Mouse (Mus musculus): ENCODE measurements around the gene Tmem63b. TPM values are rescaled to one million over a fixed set of nuclear protein-coding genes. Genes with fewer than 3 reads are reported as not detected.

Tmem63b gene
- polyA plus RNA-seq (2016; fragmentation: Nextera tagmentation; extraction: Ambion mirVana), result 106 and 108 TPM in 2 replicates

DNA sequence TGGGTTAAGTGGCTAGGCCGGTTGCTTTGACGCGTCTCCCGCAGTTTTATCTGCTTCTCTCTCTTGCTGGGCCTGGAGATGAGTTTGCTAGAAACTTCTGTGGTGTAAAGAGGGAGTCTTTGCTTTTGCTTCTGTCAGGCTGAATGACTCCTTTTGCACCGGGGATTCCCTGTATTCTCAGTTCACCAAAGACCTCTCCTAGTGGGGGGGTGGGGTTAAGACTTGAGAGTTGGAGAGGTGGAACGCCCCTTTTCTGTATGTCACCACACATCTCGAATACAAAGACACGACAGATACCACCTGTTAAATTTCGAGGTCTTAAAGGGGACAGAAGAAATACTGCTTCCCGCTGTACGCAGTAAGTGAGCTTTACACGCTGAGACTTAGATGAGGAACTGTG is at the start of gene Tmem63b:
Gene Tmem63b (minus strand): TSS at position 190 of the 400 bp plus-strand sequence.
- peaks cover 24% of the 10 kb centered on the region for H3K4me1 ChIP-seq
- peak within 1 kb of the TSS; percentile 80 for H3K4me3 ChIP-seq
- 9% methylated on average over 12 of the region's 12 CpGs for WGBS
- no peaks in the 10 kb centered on the region for H3K27me3 ChIP-seq (replicated peaks)
- H3K27ac ChIP-seq, result peak within 1 kb of the TSS; percentile 65; the same call in 1 of the 2 replicates
- H3K36me3 ChIP-seq, result no peaks in the 10 kb centered on the region
- no peaks in the 10 kb centered on the region for H3K9me3 ChIP-seq
- peak within 1 kb of the TSS; percentile 83 for H3K9ac ChIP-seq
- H3K4me2 ChIP-seq (replicated peaks), result peak within 1 kb of the TSS; percentile 75
- ATAC-seq (ENCODE audit: low FRiP score, low read depth), result peak; percentile 8; the same call in 1 of the 2 replicates

DNA sequence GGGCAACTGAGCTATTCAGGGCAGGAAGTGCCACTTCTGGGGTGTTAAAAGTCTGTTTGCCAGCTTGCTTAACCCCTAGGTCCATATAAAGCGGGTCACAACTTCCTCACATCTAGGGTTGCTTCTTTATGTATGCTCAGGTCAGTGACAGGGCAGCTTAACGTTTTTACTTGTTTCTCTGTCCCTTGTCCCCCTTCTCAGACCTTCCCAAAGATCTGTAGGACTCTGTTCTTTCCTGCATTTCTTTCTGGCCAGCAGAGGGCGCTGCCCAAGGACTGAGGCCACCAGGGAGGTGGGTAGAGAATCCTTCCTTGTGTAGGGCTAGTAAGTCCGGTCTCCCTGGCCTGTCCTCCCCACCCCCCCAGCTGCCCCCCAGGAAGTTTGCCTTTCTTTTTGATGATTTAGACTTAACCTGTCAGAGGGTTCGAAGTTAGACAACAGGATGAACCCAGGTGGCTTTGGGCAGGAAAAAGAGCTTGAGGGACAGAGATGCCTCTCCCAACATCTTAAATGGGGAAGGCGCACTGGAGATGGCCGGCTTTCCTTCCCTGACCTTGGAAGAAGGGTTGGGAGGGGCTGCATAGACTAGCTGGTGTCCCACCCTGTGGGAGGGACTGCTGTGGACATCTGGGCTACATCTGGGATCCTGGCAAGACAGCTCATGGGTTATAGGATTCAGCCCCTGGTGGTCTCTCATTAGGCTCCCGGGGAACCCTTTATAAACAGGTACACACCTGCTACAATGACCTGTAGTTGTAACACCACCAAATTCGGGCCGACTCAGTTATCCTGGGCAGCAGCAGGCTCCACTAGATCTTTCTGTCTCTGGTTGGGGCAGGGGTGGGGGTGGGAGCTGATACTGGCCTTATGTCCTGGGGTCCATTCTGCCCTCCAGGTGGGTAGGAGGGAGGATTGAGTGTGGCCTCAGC is 48.9 kb upstream of the Tmem63b start:
- 7% methylated on average over 10 of the region's 10 CpGs for WGBS
- peaks cover 11% of the 10 kb centered on the region for H3K27me3 ChIP-seq (replicated peaks)
- H3K4me2 ChIP-seq (replicated peaks), result peak overlapping the region; percentile 70
- peak overlapping the region; percentile 37; the same call in 1 of the 2 replicates for H3K4me3 ChIP-seq
- no peaks in the 10 kb centered on the region for H3K9me3 ChIP-seq
- H3K9ac ChIP-seq, result peak overlapping the region; percentile 72
- ATAC-seq (ENCODE audit: low FRiP score, low read depth), result peak; percentile 27; the same call in 1 of the 2 replicates
- H3K36me3 ChIP-seq, result no peaks in the 10 kb centered on the region
- H3K27ac ChIP-seq, result peak overlapping the region; percentile 63
- peaks cover 34% of the 10 kb centered on the region for H3K4me1 ChIP-seq

DNA sequence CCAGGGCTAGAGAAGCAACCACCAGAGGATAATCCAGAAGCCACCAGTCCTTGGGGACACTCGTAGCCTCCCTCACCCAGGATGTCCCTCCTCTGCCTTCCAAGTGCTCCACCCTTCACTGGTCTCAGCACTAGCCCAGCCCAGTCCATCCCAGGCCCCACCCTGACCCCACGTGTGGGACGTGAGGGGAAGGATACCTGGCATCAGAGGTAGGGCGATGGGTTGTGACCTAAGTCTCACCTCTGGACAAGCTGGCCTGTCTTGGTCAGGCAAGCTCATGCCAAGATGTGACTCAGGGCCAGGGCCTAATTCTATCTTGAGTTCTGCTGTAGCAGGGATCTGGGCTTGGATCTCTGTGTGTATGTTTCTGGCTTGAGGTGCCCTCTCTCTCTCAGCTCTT is 48.2 kb upstream of the Tmem63b start:
- H3K4me1 ChIP-seq, result peaks cover 34% of the 10 kb centered on the region
- H3K9me3 ChIP-seq, result no peaks in the 10 kb centered on the region
- H3K9ac ChIP-seq, result no peak overlapping the region
- H3K36me3 ChIP-seq, result no peaks in the 10 kb centered on the region
- H3K27ac ChIP-seq, result no peak overlapping the region
- H3K4me2 ChIP-seq (replicated peaks), result peak overlapping the region; percentile 78
- 73% methylated on average over 4 of the region's 4 CpGs for WGBS
- H3K27me3 ChIP-seq (replicated peaks), result peaks cover 11% of the 10 kb centered on the region
- no peak overlapping the region for H3K4me3 ChIP-seq
- no peak for ATAC-seq (ENCODE audit: low FRiP score, low read depth)

DNA sequence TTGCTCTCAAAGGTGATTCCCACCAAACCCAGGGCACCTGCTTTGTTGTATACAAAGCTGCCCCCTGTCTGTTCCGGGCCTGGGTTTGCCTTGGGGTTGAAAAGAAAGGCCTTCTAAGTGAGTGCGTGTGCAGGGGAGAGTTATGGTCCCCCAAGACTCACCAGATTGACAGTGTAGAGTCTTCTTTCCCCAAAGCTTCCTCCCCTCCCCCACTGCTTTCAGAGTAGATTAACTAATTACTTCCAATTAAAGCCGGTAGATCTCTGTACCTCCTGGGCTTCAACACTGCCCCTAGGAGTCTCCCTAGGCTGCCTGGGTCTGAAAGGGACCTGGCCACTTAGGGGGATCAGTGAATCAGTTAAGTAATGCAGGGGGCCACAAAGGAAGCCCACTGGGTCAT is 47.6 kb upstream of the Tmem63b start:
- Histone ChIP-seq H3K27ac (no peak overlapping the region), H3K27me3 (replicated peaks) (peaks cover 11% of the 10 kb centered on the region), H3K9ac (peak overlapping the region; percentile 48; the same call in 1 of the 2 replicates), H3K4me3 (no peak overlapping the region), H3K4me1 (peaks cover 34% of the 10 kb centered on the region), H3K4me2 (replicated peaks) (peak overlapping the region; percentile 78), H3K36me3 (no peaks in the 10 kb centered on the region), H3K9me3 (no peaks in the 10 kb centered on the region)
- 7% methylated on average over 3 of the region's 3 CpGs for WGBS
- no peak for ATAC-seq (ENCODE audit: low FRiP score, low read depth)

DNA sequence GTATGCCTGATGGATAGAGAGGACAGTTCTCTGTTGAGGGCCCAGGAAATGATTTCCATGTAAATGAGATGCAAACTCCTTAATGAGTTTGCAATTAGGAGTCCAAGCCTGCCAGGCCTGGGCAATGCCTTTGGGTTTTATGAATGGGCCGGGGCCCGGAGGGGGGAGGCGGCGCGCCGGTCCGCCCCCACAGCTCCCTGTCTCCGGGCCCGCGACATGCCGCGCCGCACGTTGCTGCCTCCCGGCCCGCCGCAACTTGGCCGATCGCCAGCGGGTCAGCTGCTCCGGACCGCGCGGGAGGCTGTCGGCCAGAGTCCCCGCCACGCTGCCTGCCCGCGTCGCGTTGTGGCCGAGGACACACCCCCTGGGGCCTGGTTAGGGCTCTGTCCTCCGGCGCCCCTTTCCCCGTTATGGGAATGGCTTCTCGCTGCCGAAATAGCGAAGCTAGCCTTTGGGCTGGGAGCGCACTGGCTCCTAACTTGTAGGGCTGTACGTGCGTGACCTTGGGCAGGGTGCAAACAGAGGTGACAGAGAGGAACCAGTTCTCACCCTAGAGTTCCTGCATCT is 47.1 kb upstream of the Tmem63b start, which contains the start of gene 1600014C23Rik:
Gene 1600014C23Rik (minus strand): TSS at position 110 of the 567 bp plus-strand sequence.
- Histone ChIP-seq H3K9me3 (no peaks in the 10 kb centered on the region), H3K4me1 (peaks cover 34% of the 10 kb centered on the region), H3K27me3 (replicated peaks) (peaks cover 11% of the 10 kb centered on the region), H3K4me2 (replicated peaks) (peak within 1 kb of the TSS; percentile 78), H3K36me3 (no peaks in the 10 kb centered on the region), H3K27ac (no peak within 1 kb of the TSS), H3K9ac (peak within 1 kb of the TSS; percentile 48), H3K4me3 (peak within 1 kb of the TSS; percentile 30)
- ATAC-seq (ENCODE audit: low FRiP score, low read depth), result peak; percentile 48
- WGBS, result 1% methylated on average over 41 of the region's 41 CpGs

DNA sequence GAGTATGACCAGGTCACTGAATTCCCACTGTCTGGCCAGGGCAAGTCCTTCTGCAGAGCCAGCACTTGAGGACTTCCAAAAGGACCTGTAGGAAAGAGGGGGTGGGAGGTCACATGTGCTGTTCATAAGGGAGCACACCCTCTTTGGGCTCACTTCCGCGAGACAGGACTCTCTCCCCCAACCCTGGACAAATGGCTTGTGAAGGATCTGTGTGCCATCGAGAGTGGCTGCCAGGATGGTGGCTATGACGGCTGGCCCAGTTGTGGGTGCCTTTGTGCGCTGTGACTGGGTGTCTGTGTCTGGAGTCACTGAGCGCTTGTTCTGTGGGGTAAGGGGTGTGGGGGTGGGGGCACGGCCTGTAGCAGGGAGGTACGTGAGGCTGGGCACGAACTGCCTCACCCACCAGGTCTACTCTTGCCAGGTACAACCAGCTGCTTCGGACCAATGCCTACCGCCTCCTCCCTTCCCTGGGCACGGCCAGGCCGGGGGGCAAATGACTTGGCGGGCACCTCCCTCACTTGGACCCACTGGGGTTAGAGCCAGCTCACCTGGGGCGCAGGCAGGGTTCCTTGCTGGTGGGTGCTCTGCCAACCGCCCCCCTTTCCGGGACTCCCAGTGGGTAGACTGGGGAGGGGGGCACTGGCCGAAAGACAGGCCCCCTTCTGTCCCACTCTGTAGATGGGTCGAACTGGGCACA is 46.5 kb upstream of the Tmem63b start:
- Histone ChIP-seq H3K27ac (no peak overlapping the region), H3K9me3 (no peaks in the 10 kb centered on the region), H3K36me3 (no peaks in the 10 kb centered on the region), H3K4me1 (peaks cover 34% of the 10 kb centered on the region), H3K4me2 (replicated peaks) (peak overlapping the region; percentile 78), H3K9ac (peak overlapping the region; percentile 48), H3K4me3 (peak overlapping the region; percentile 30; the same call in 1 of the 2 replicates), H3K27me3 (replicated peaks) (peaks cover 11% of the 10 kb centered on the region)
- no peak; the same call in 1 of the 2 replicates for ATAC-seq (ENCODE audit: low FRiP score, low read depth)
- 67% methylated on average over 19 of the region's 19 CpGs for WGBS

DNA sequence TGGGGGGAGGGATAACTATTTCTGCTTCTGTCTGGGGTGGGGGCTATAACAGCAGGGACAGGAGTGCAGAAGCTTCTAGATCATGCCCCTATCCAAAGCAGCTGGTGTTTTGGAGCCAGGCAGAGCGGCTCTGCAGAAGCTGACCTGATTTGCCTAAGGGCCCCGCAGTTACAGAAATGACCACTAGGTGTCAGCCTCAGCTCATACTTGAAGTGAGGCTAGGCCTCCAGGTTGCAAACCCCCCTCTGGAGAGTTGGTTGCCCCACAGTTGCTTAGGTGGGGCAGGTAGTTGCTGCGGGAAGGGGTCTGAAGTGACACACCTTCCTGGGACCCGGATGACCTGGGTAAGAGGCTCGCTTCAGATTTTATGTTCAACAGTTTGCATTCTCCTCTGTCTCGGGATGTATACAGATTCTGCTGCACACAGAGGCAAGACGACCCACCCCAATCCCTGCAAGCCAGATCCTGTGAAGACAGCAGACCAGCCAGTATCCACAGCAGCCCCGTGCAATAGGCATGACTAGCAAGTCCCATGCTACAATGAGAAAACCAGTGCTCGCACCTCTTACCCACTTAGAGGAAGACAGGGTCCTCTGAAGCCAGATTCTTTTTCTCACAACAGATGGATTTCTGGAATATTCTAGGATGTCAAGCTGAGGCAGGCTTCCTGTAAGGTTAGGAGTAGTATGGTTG is 44.6 kb upstream of the Tmem63b start:
- peaks cover 28% of the 10 kb centered on the region for H3K4me1 ChIP-seq
- 27% methylated on average over 9 of the region's 9 CpGs for WGBS

DNA sequence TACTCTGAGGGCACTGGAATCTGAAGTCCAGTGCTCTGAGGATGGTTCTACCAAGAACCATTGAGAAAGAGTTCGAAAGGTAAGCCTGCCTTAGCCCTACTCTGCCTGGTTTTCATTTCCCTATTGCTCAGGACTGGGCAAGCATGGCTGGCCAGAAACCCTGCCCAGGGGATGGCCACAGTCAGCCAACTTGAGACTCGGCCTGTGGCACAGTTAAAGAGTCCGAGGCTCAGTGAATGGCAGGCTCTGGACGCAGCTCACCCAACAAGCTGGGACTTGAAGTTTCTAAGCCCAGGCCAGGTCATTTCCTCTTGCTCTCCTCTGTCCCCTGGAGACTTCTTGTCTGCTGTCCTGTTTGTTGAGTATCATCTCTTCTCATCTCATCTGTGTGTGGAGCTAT is 44.0 kb upstream of the Tmem63b start:
- no peak overlapping the region for H3K4me3 ChIP-seq
- H3K9ac ChIP-seq, result no peak overlapping the region
- H3K4me2 ChIP-seq (replicated peaks), result no peak overlapping the region
- no peak overlapping the region for H3K27ac ChIP-seq
- WGBS, result 86% methylated on average over 4 of the region's 4 CpGs
- H3K36me3 ChIP-seq, result no peaks in the 10 kb centered on the region
- no peaks in the 10 kb centered on the region for H3K9me3 ChIP-seq
- H3K4me1 ChIP-seq, result peaks cover 22% of the 10 kb centered on the region
- ATAC-seq (ENCODE audit: low FRiP score, low read depth), result no peak
- H3K27me3 ChIP-seq (replicated peaks), result peaks cover 11% of the 10 kb centered on the region

More for the DNA sequence above, 44.6 kb upstream of the Tmem63b start:
- 0 out of 2 replicates have a peak, but pooled peaks have one; percentile 0 for ATAC-seq (ENCODE audit: low FRiP score, low read depth)
- Histone ChIP-seq H3K4me2 (replicated peaks) (no peak overlapping the region), H3K9me3 (no peaks in the 10 kb centered on the region), H3K9ac (no peak overlapping the region), H3K27ac (no peak overlapping the region), H3K4me3 (no peak overlapping the region), H3K27me3 (replicated peaks) (peaks cover 11% of the 10 kb centered on the region), H3K36me3 (no peaks in the 10 kb centered on the region)

DNA sequence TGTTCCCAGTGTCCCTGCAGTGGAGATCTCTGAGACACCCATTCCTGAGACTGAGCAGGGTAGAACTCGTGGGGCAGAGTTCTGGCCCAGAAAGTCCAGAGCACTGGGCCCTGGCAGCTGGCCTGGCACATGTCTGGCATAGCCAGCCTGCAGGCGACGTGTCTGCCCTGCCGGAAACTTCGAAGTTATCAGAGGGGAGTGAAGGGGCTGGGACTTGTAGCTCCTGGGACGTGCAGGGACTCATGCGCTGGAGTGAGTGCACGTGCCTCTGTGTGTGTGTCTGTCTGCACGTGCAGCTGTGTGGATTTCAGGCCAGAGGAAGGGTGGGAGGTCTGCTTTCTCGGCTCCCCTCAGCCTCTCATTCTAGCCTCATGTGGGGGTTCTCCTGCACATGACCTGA is 42.7 kb upstream of the Tmem63b start:
- H3K4me3 ChIP-seq, result no peak overlapping the region
- H3K27ac ChIP-seq, result no peak overlapping the region
- H3K36me3 ChIP-seq, result no peaks in the 10 kb centered on the region
- WGBS, result 65% methylated on average over 10 of the region's 10 CpGs
- no peak for ATAC-seq (ENCODE audit: low FRiP score, low read depth)
- H3K9me3 ChIP-seq, result no peaks in the 10 kb centered on the region
- H3K27me3 ChIP-seq (replicated peaks), result peaks cover 11% of the 10 kb centered on the region
- H3K4me2 ChIP-seq (replicated peaks), result no peak overlapping the region
- no peak overlapping the region for H3K9ac ChIP-seq
- H3K4me1 ChIP-seq, result peaks cover 14% of the 10 kb centered on the region

DNA sequence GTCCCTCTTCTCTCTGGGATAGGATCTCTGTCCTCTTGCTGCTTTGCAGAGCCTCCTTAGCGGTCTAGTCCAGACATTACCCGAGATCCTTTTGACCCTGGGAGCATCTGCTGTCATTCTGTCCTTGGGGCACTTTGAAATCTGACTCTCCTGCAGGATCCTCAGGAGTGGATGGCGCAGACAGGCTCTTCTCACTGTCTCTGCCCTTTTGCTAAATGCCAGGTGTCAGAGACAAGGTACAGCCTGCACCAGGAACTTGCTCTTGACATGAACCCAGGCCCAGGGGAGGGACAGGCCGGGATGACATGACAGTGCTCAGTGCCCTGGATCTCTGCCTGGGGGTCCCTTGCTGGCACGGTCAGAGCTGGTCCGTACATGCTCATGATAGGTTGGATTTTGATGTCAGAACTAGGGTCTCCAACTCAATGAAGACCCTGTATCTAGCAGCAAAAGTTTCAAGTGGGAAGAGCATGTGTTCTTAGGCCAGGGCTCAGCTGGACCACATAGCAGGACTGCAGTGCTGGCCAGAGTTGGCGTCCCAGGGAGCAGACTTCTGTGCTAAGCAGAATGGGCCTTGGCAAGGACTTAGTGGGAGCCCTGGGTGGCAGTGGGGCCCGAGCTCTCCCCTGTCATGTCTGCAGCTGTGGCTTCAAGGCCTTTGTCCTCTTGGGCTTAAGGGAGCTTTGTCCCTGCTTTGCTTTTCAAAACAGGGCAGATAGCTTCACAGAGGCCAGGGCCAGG is 41.4 kb upstream of the Tmem63b start:
- Histone ChIP-seq H3K27me3 (replicated peaks) (peaks cover 7% of the 10 kb centered on the region), H3K27ac (no peak overlapping the region), H3K4me2 (replicated peaks) (no peak overlapping the region), H3K9me3 (no peaks in the 10 kb centered on the region), H3K9ac (no peak overlapping the region), H3K4me3 (no peak overlapping the region), H3K36me3 (no peaks in the 10 kb centered on the region), H3K4me1 (peaks cover 7% of the 10 kb centered on the region)
- ATAC-seq (ENCODE audit: low FRiP score, low read depth), result no peak
- 60% methylated on average over 8 of the region's 8 CpGs for WGBS

DNA sequence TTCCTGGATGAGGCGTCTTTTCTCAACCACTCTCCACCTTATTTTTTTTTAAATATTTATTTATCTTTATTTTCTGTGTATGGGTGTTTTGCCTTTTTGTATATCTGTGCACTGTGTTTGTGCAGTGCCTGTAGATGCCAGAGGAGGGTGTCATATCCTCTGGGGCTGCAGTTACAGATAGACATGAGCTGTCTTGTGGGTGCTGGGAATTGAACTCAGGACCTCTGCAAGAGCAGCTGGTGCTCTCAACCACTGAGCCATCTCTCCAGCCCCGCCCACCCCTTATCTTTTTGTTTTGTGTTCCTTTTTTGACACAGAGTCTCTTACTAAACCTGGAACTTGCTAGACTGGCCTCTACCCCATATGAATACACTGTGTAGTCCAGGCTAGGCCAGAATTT is 40.8 kb upstream of the Tmem63b start:
- 85% methylated on average over 2 of the region's 2 CpGs for WGBS
- peaks cover 4% of the 10 kb centered on the region; the same call in 1 of the 2 replicates for H3K27me3 ChIP-seq (replicated peaks)

More for the DNA sequence above, 40.8 kb upstream of the Tmem63b start:
- no peak for ATAC-seq (ENCODE audit: low FRiP score, low read depth)
- H3K9ac ChIP-seq, result no peak overlapping the region
- no peak overlapping the region for H3K4me3 ChIP-seq
- no peak overlapping the region for H3K4me2 ChIP-seq (replicated peaks)
- peaks cover 9% of the 10 kb centered on the region; the same call in 1 of the 2 replicates for H3K4me1 ChIP-seq
- no peaks in the 10 kb centered on the region for H3K36me3 ChIP-seq
- H3K9me3 ChIP-seq, result no peaks in the 10 kb centered on the region
- H3K27ac ChIP-seq, result no peak overlapping the region
